Mouse (Mus musculus): ENCODE measurements around the gene Cdk10.

- TF ChIP-seq GATA1 (IDR thresholded peaks at IDR 0.05; ENCODE audit: borderline replicate concordance, low read length) (no peak), FLI1 (IDR thresholded peaks at IDR 0.05; ENCODE audit: low read length) (peak; percentile 45; the same call in 1 of the 2 replicates)
Measured at GRCm38 (mm10) chr8:123212321-123213117, 12.1 kb upstream of the Cdk10 start, which contains the start of the genes Chmp1a and Spata33.

All from megakaryocyte, embryonic 14.5 days (primary cell).